24 mouse cellular contexts compared by ENCODE assay signal in genomic region chr2:35944896-35945295, GRCm38 (mm10). TPM values are rescaled to one million over a fixed set of nuclear protein-coding genes. Genes with fewer than 3 reads are reported as not detected.
DNase-seq lines count a peak whose midpoint lies in the region; ATAC-seq and TF ChIP-seq lines count a peak whose summit lies in the region.
"Had no signal": no experiment of that assay in that cellular context is flagged by ENCODE, and none has a peak within 500 bp of the region (broad histone marks: within the 10 kb centered on the region; RNA-seq: fewer than 3 reads in every experiment).

No protein-coding gene starts in this region.

- no peak overlapping the region for H3K9ac ChIP-seq in embryonic facial prominence, embryonic 13.5 days
- H3K9ac ChIP-seq in stomach, embryonic 16.5 days (ENCODE audit: low read length) = no peak overlapping the region
- H3K9ac ChIP-seq in stomach, postnatal 0 days (ENCODE audit: low read length) = no peak overlapping the region
- H3K9ac ChIP-seq: embryonic facial prominence, embryonic 15.5 days; forebrain, embryonic 12.5 days; forebrain, embryonic 15.5 days; hindbrain, embryonic 13.5 days; intestine, embryonic 15.5 days had no signal

- TF ChIP-seq CTCF in stomach, postnatal 0 days (IDR thresholded peaks at IDR 0.05; ENCODE audit: low read depth) = no peak

- DNase-seq in embryonic facial prominence, embryonic 10.5 days (ENCODE audit: low spot score) = no peak
- DNase-seq in stomach, postnatal 0 days (ENCODE audit: low spot score) = no peak
- peak; percentile 13 for DNase-seq in gonadal fat pad, adult 2 months (ENCODE audit: low read depth)
- no peak for DNase-seq in heart, postnatal 10 days
- no peak for DNase-seq in kidney, adult 11 months
- DNase-seq: adrenal gland, postnatal 10 days; adrenal gland, postnatal 36 days; cerebellum, adult 11 months; cerebellum, adult 2 months; cerebellum, adult 9-11 months; cerebellum, postnatal 25 days; gastrocnemius, postnatal 25 days; heart, adult 11 months; heart, postnatal 36 days had no signal

- no peaks in the 10 kb centered on the region for H3K36me3 ChIP-seq in embryonic facial prominence, embryonic 13.5 days
- H3K36me3 ChIP-seq in embryonic facial prominence, embryonic 10.5 days (replicated peaks) = no peaks in the 10 kb centered on the region
- no peaks in the 10 kb centered on the region for H3K36me3 ChIP-seq in stomach, embryonic 16.5 days (ENCODE audit: control insufficient read depth, insufficient read depth, low read length)
- no peaks in the 10 kb centered on the region for H3K36me3 ChIP-seq in stomach, postnatal 0 days (ENCODE audit: control insufficient read depth, insufficient read depth, low read length)
- H3K36me3 ChIP-seq: embryonic facial prominence, embryonic 15.5 days; forebrain, embryonic 12.5 days; forebrain, embryonic 15.5 days; hindbrain, embryonic 10.5 days; hindbrain, embryonic 13.5 days; intestine, embryonic 15.5 days had no signal

- 75% methylated on average over 4 of the region's 4 CpGs for WGBS in embryonic facial prominence, embryonic 13.5 days
- 90% methylated on average over 4 of the region's 4 CpGs for WGBS in embryonic facial prominence, embryonic 10.5 days
- 73% methylated on average over 4 of the region's 4 CpGs for WGBS in stomach, embryonic 16.5 days
- WGBS in stomach, postnatal 0 days = 74% methylated on average over 4 of the region's 4 CpGs

- intact Hi-C loops in heart, postnatal 10 days (cut with DNase I) = no loop called here

- ATAC-seq in embryonic facial prominence, embryonic 13.5 days (ENCODE audit: insufficient number of reproducible peaks, insufficient read depth, low FRiP score, low TSS enrichment, low read depth) = no peak
- ATAC-seq in stomach, embryonic 16.5 days (ENCODE audit: insufficient read depth, low FRiP score) = 0 out of 2 replicates have a peak, but pooled peaks have one; percentile 25
- no peak for ATAC-seq in stomach, postnatal 0 days (ENCODE audit: low FRiP score, low TSS enrichment)
- ATAC-seq: forebrain, embryonic 15.5 days; hindbrain, embryonic 16.5 days; intestine, embryonic 15.5 days had no signal

- peaks cover 5% of the 10 kb centered on the region; the same call in 1 of the 2 replicates for H3K9me3 ChIP-seq in embryonic facial prominence, embryonic 13.5 days
- H3K9me3 ChIP-seq in embryonic facial prominence, embryonic 10.5 days = 0 out of 2 replicates have a peak, but pooled peaks cover 4% of the 10 kb centered on the region
- H3K9me3 ChIP-seq in stomach, embryonic 16.5 days (replicated peaks; ENCODE audit: control insufficient read depth, low read length) = peaks cover 7% of the 10 kb centered on the region
- H3K9me3 ChIP-seq in stomach, postnatal 0 days (ENCODE audit: control insufficient read depth, low read length) = no peaks in the 10 kb centered on the region
- H3K9me3 ChIP-seq: embryonic facial prominence, embryonic 15.5 days; forebrain, embryonic 15.5 days; hindbrain, embryonic 13.5 days; intestine, embryonic 15.5 days had no signal

- TF ChIP-seq EP300 in stomach, postnatal 0 days (optimal IDR thresholded peaks at IDR 0.05) = no peak

- peaks cover 8% of the 10 kb centered on the region; the same call in 1 of the 2 replicates for H3K4me1 ChIP-seq in embryonic facial prominence, embryonic 13.5 days
- peaks cover 9% of the 10 kb centered on the region for H3K4me1 ChIP-seq in embryonic facial prominence, embryonic 10.5 days
- H3K4me1 ChIP-seq in stomach, embryonic 16.5 days (ENCODE audit: control insufficient read depth, insufficient read depth, low read length) = no peaks in the 10 kb centered on the region
- H3K4me1 ChIP-seq in stomach, postnatal 0 days (replicated peaks; ENCODE audit: control insufficient read depth, insufficient read depth) = no peaks in the 10 kb centered on the region
- H3K4me1 ChIP-seq: forebrain, embryonic 12.5 days; forebrain, embryonic 15.5 days; hindbrain, embryonic 13.5 days; intestine, embryonic 15.5 days had no signal

- no peaks in the 10 kb centered on the region for H3K27me3 ChIP-seq in embryonic facial prominence, embryonic 13.5 days
- H3K27me3 ChIP-seq in embryonic facial prominence, embryonic 10.5 days (replicated peaks; ENCODE audit: low read depth, poor library complexity, severe bottlenecking) = no peaks in the 10 kb centered on the region
- no peaks in the 10 kb centered on the region for H3K27me3 ChIP-seq in stomach, embryonic 16.5 days (ENCODE audit: control insufficient read depth, insufficient read depth, low read length)
- no peaks in the 10 kb centered on the region for H3K27me3 ChIP-seq in stomach, postnatal 0 days (ENCODE audit: control insufficient read depth, insufficient read depth, low read length)
- H3K27me3 ChIP-seq: embryonic facial prominence, embryonic 15.5 days; forebrain, embryonic 12.5 days; forebrain, embryonic 15.5 days; hindbrain, embryonic 13.5 days; intestine, embryonic 15.5 days had no signal

- no peak overlapping the region for H3K4me2 ChIP-seq in embryonic facial prominence, embryonic 13.5 days
- no peak overlapping the region for H3K4me2 ChIP-seq in stomach, embryonic 16.5 days (ENCODE audit: low read depth, low read length)
- no peak overlapping the region for H3K4me2 ChIP-seq in stomach, postnatal 0 days (replicated peaks; ENCODE audit: low read depth)
- H3K4me2 ChIP-seq: embryonic facial prominence, embryonic 15.5 days; forebrain, embryonic 12.5 days; forebrain, embryonic 15.5 days; heart, embryonic 11.5 days; hindbrain, embryonic 13.5 days; intestine, embryonic 15.5 days had no signal

- H3K27ac ChIP-seq in embryonic facial prominence, embryonic 13.5 days = 0 out of 2 replicates have a peak overlapping the region, but pooled peaks have one; percentile 0
- no peak overlapping the region for H3K27ac ChIP-seq in embryonic facial prominence, embryonic 10.5 days (replicated peaks)
- no peak overlapping the region for H3K27ac ChIP-seq in stomach, embryonic 16.5 days (ENCODE audit: low read length)
- H3K27ac ChIP-seq in stomach, postnatal 0 days (replicated peaks) = no peak overlapping the region
- H3K27ac ChIP-seq: embryonic facial prominence, embryonic 15.5 days; forebrain, embryonic 12.5 days; forebrain, embryonic 15.5 days; hindbrain, embryonic 10.5 days; hindbrain, embryonic 13.5 days; intestine, embryonic 15.5 days had no signal

- H3K4me3 ChIP-seq in embryonic facial prominence, embryonic 13.5 days = no peak overlapping the region
- H3K4me3 ChIP-seq in embryonic facial prominence, embryonic 10.5 days = no peak overlapping the region
- H3K4me3 ChIP-seq in stomach, embryonic 16.5 days (replicated peaks; ENCODE audit: low read length) = no peak overlapping the region
- no peak overlapping the region for H3K4me3 ChIP-seq in stomach, postnatal 0 days (ENCODE audit: low read depth, low read length)
- H3K4me3 ChIP-seq: embryonic facial prominence, embryonic 15.5 days; forebrain, embryonic 12.5 days; forebrain, embryonic 15.5 days; hindbrain, embryonic 10.5 days; hindbrain, embryonic 13.5 days; intestine, embryonic 15.5 days had no signal

RNA-seq across cellular contexts. Expression of gene Ttll11, which starts 34.8 kb away (rescaled TPM):
- polyA plus RNA-seq in embryonic facial prominence, embryonic 13.5 days (2015; fragmentation: Nextera tagmentation; extraction: Ambion mirVana) = 2.0 and 2.1 TPM in 2 replicates
- polyA plus RNA-seq in embryonic facial prominence, embryonic 10.5 days (2016; fragmentation: Nextera tagmentation; extraction: Ambion mirVana) = 0.55 and 0.85 TPM in 2 replicates
- 0.21 and 0.34 TPM in 2 replicates for polyA plus RNA-seq in stomach, embryonic 16.5 days (2015; fragmentation: Nextera tagmentation; extraction: Ambion mirVana)
- polyA plus RNA-seq in stomach, postnatal 0 days (2015; fragmentation: Nextera tagmentation; extraction: Ambion mirVana) = 0.55 and 0.91 TPM in 2 replicates
- 1.3 and 2.1 TPM in 2 replicates for polyA plus RNA-seq in gonadal fat pad, adult 2 months (2012; rRNA removed)
- 1 to 10 TPM; 1.8 to 2.5 TPM for total RNA-seq in heart, postnatal 10 days (2021)
